Mouse (Mus musculus): ENCODE measurements at regions not wholly inside any gene's neighbourhood (a gene's known extent, or its start where the extent isn't known, plus 50 kb on each side); places are given as distances from the start of the nearest gene placed in this dataset.

DNA sequence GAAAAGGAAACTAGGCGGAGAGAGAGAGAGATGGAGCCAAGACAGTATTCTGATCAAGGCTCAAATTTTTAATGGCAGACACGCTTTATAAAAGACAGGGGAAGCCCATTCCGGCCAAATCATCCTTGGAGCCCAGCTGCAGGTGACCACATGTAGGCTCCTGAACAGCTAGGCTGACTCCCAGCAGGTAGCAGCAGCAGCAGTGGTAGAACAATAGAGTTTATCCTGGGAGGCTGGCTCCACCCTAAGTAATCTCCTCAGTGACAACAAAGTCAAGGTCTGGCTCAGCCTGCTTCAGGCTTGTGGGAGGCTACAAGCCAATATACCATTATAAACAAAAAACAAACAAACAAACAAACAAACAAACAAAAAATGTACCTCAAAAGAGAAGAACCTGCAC is 151.0 kb upstream of the Akr1e1 start:
- TF ChIP-seq POLR2A (IDR thresholded peaks at IDR 0.05; ENCODE audit: extremely low read depth, insufficient read depth, low read length) = no peak
- no peak for TF ChIP-seq CTCF (IDR thresholded peaks at IDR 0.05; ENCODE audit: extremely low read depth, insufficient read depth, low read length)
